Comparison of ENCODE assay signal across 8 mouse cellular contexts in the genomic region with DNA sequence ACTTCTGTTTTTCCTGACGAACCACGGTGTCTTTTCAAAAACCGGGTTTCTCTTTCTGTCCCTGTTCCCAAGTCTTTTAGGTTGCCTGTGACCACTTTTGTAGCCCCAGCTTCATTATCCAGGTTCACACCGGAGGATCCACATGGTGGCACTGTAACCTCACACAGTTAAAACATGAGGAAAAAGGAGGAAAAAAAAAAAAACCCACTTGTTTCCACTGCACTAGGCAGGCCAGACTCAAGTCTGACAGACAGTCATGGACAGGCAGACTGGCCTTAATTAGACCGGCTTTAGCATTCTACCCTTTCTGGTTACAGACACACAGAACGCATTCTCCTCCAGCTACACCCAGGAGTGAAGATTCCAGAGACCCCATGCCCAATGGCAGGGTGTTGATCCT. TPM values are rescaled to one million over a fixed set of nuclear protein-coding genes. Genes with fewer than 3 reads are reported as not detected.
DNase-seq lines count a peak whose midpoint lies in the region; ATAC-seq lines count a peak whose summit lies in the region.
"Had no signal": no experiment of that assay in that cellular context is flagged by ENCODE, and none has a peak within 500 bp of the region (broad histone marks: within the 10 kb centered on the region; RNA-seq: fewer than 3 reads in every experiment).

No protein-coding gene starts in this region.

- 35% methylated on average over 6 of the region's 6 CpGs for WGBS in forebrain, embryonic 11.5 days
- 33% methylated on average over 6 of the region's 6 CpGs for WGBS in hindbrain, embryonic 14.5 days

- DNase-seq in NIH3T3 (ENCODE audit: low read depth) = peak; percentile 89
- peak; percentile 28 for DNase-seq in c-Kit-positive CD71-negative TER-119-negative erythroid progenitor cells, embryonic 14.5 days (ENCODE audit: low read depth)
- DNase-seq in forebrain, embryonic 11.5 days (ENCODE audit: low spot score) = peak; percentile 61
- DNase-seq in hindbrain, embryonic 14.5 days (ENCODE audit: low spot score) = peak; percentile 87
- peak; percentile 31 for DNase-seq in layer of hippocampus, adult 9-11 months
- peak; percentile 78 for DNase-seq in lung, postnatal 36 days
- DNase-seq in right cerebral cortex, adult 2 months (ENCODE audit: low spot score in 2 of 2) = peak; percentile 72 to 78

- no peak overlapping the region for H3K4me2 ChIP-seq in forebrain, embryonic 11.5 days (ENCODE audit: low read depth, low read length, severe bottlenecking)
- H3K4me2 ChIP-seq in hindbrain, embryonic 14.5 days (replicated peaks) = no peak overlapping the region

- ATAC-seq in forebrain, embryonic 11.5 days (replicated peaks; ENCODE audit: low FRiP score) = peak; percentile 74
- ATAC-seq in hindbrain, embryonic 14.5 days (ENCODE audit: low FRiP score) = no peak

- no peaks in the 10 kb centered on the region for H3K27me3 ChIP-seq in forebrain, embryonic 11.5 days (ENCODE audit: control insufficient read depth, insufficient read depth, low read length)
- no peaks in the 10 kb centered on the region for H3K27me3 ChIP-seq in hindbrain, embryonic 14.5 days (ENCODE audit: control insufficient read depth, insufficient read depth, low read length)

- no peak overlapping the region for H3K4me3 ChIP-seq in forebrain, embryonic 11.5 days (ENCODE audit: low read depth, low read length)
- no peak overlapping the region for H3K4me3 ChIP-seq in hindbrain, embryonic 14.5 days (replicated peaks; ENCODE audit: low read length)

- no peaks in the 10 kb centered on the region for H3K36me3 ChIP-seq in forebrain, embryonic 11.5 days (ENCODE audit: control insufficient read depth, insufficient read depth, low read length)
- no peaks in the 10 kb centered on the region for H3K36me3 ChIP-seq in hindbrain, embryonic 14.5 days (replicated peaks; ENCODE audit: control insufficient read depth, insufficient read depth)

- no peaks in the 10 kb centered on the region for H3K4me1 ChIP-seq in forebrain, embryonic 11.5 days (replicated peaks; ENCODE audit: control insufficient read depth, insufficient read depth, low read length)
- no peaks in the 10 kb centered on the region for H3K4me1 ChIP-seq in hindbrain, embryonic 14.5 days (replicated peaks; ENCODE audit: control insufficient read depth, insufficient read depth, low read length)

- no peak overlapping the region for H3K27ac ChIP-seq in forebrain, embryonic 11.5 days (ENCODE audit: low read depth, low read length)
- H3K27ac ChIP-seq in hindbrain, embryonic 14.5 days = no peak overlapping the region

- no peaks in the 10 kb centered on the region for H3K9me3 ChIP-seq in forebrain, embryonic 11.5 days (ENCODE audit: control insufficient read depth, low read length)
- no peaks in the 10 kb centered on the region for H3K9me3 ChIP-seq in hindbrain, embryonic 14.5 days (ENCODE audit: control insufficient read depth, low read length)

- H3K9ac ChIP-seq in forebrain, embryonic 11.5 days (ENCODE audit: low read length) = no peak overlapping the region
- no peak overlapping the region for H3K9ac ChIP-seq in hindbrain, embryonic 14.5 days

RNA-seq across cellular contexts. Expression of a gene that starts 4.2 kb away (rescaled TPM):
- polyA plus RNA-seq in forebrain, embryonic 11.5 days (2014; fragmentation: Nextera tagmentation; extraction: Ambion mirVana) = not detected in 2 replicates
- not detected in 2 replicates for polyA plus RNA-seq in hindbrain, embryonic 14.5 days (2014; fragmentation: Nextera tagmentation; extraction: Ambion mirVana)
- polyA plus RNA-seq: large intestine, adult 2 months had no signal

Comparison
In these comparisons a context has a peak if more than half of its experiments do, and no peak if none do; other contexts are left out.
1. DNase-seq: peak in every context shown above with its lines; median percentile 89 in NIH3T3; 87 in hindbrain, embryonic 14.5 days; 78 in lung, postnatal 36 days; 75 in right cerebral cortex, adult 2 months; 61 in forebrain, embryonic 11.5 days; 31 in layer of hippocampus, adult 9-11 months; 28 in c-Kit-positive CD71-negative TER-119-negative erythroid progenitor cells, embryonic 14.5 days.